Mouse (Mus musculus) neural tube, embryonic 14.5 days (tissue): ENCODE measurements around the gene Map3k9. TPM values are rescaled to one million over a fixed set of nuclear protein-coding genes. Genes with fewer than 3 reads are reported as not detected.

ENCODE experiments used
- ATAC-seq: fragments of 200-750 bp; cut with Nextera tagmentation; 2 replicates; pipeline ENCODE4 v1.8.0; 2017; ENCODE audit warnings: low read depth, mild to moderate bottlenecking, moderate TSS enrichment, moderate library complexity
- H3K27ac ChIP-seq: fragments of 300-500 bp; sonication (generic); 2 replicates; pipeline ENCODE4 v1.5.1; 2014; ENCODE audit warnings: low read depth, mild to moderate bottlenecking, control low read depth, low read length, moderate library complexity, mixed read lengths
- H3K27me3 ChIP-seq: fragments of 300-500 bp; sonication (generic); 2 replicates; pipeline ENCODE4 v1.6.1; 2014; ENCODE audit warnings: low read length; ENCODE audit not compliant: control insufficient read depth, insufficient read depth
- H3K36me3 ChIP-seq: fragments of 300-500 bp; sonication (generic); 2 replicates; pipeline ENCODE4 v1.6.1; 2014; ENCODE audit warnings: low read length, mixed read lengths; ENCODE audit not compliant: control insufficient read depth, insufficient read depth
- H3K4me1 ChIP-seq: fragments of 300-500 bp; sonication (generic); 2 replicates; pipeline ENCODE4 v1.6.1; 2014; ENCODE audit warnings: low read length; ENCODE audit not compliant: control insufficient read depth, insufficient read depth
- H3K4me2 ChIP-seq: fragments of 300-500 bp; sonication (generic); 2 replicates; pipeline ENCODE4 v1.6.1; 2014; ENCODE audit warnings: mild to moderate bottlenecking, low read depth, low read length, control low read depth
- H3K4me3 ChIP-seq: fragments of 300-500 bp; sonication (generic); 2 replicates; pipeline ENCODE4 v1.5.1; 2014; ENCODE audit warnings: low read depth, low read length, control low read depth, mixed read lengths
- H3K9ac ChIP-seq: fragments of 300-500 bp; sonication (generic); replicated peaks from 2 replicates; pipeline ENCODE4 v1.6.1; 2014; ENCODE audit warnings: low read depth, mild to moderate bottlenecking, control low read depth, low read length, mixed read lengths
- H3K9me3 ChIP-seq: fragments of 300-500 bp; sonication (generic); 2 replicates; pipeline ENCODE4 v1.6.1; 2016; ENCODE audit warnings: low read length; ENCODE audit not compliant: control insufficient read depth
- WGBS: fragments of 180-500 bp; shearing (Covaris S2); extraction: QIAGEN DNeasy Blood & Tissue Kit; methylation state at CpG from one replicate; pipeline ENCODE4 v1.1.7; 2014; 5-methylcytosine and 5-hydroxymethylcytosine counted together
- polyA plus RNA-seq: library from polyadenylated mRNA; unstranded; fragments of >200 nt; fragmentation: Nextera tagmentation; extraction: Ambion mirVana; gene quantifications from 2 replicates; pipeline ENCODE4 v1.2.1, GENCODE M21; 2014

Map3k9 gene
- polyA plus RNA-seq, 1 experiment from 2014 or later, result 14.2 TPM

GRCm38 (mm10) chr12:81702903-81703302 is 78.1 kb downstream of the Map3k9 start:
- Histone ChIP-seq H3K4me1 (no peaks in the 10 kb centered on the region), H3K4me3 (no peak overlapping the region), H3K36me3 (no peaks in the 10 kb centered on the region), H3K9me3 (peaks cover 1% of the 10 kb centered on the region; the same call in 1 of the 2 replicates), H3K9ac (no peak overlapping the region), H3K4me2 (no peak overlapping the region), H3K27ac (no peak overlapping the region), H3K27me3 (no peaks in the 10 kb centered on the region)
- 3% methylated on average over 1 of the region's 1 CpGs for WGBS
- ATAC-seq, result no peak

- Histone ChIP-seq H3K9ac (no peak overlapping the region), H3K4me2 (no peak overlapping the region), H3K27ac (no peak overlapping the region), H3K9me3 (no peaks in the 10 kb centered on the region), H3K27me3 (no peaks in the 10 kb centered on the region), H3K4me1 (no peaks in the 10 kb centered on the region), H3K36me3 (no peaks in the 10 kb centered on the region), H3K4me3 (no peak overlapping the region)
- 73% methylated on average over 4 of the region's 4 CpGs for WGBS
- ATAC-seq, result no peak
Observed at GRCm38 (mm10) chr12:81698011-81698410, 83.0 kb downstream of the Map3k9 start.

GRCm38 (mm10) chr12:81691177-81691730 is 89.7 kb downstream of the Map3k9 start:
- H3K9me3 ChIP-seq, result no peaks in the 10 kb centered on the region
- H3K4me3 ChIP-seq, result no peak overlapping the region
- H3K9ac ChIP-seq, result no peak overlapping the region
- ATAC-seq, result no peak
- no peak overlapping the region for H3K27ac ChIP-seq
- H3K27me3 ChIP-seq, result no peaks in the 10 kb centered on the region
- 63% methylated on average over 8 of the region's 8 CpGs for WGBS
- H3K4me1 ChIP-seq, result no peaks in the 10 kb centered on the region
- H3K4me2 ChIP-seq, result no peak overlapping the region
- no peaks in the 10 kb centered on the region for H3K36me3 ChIP-seq

GRCm38 (mm10) chr12:81690751-81691150 is 90.2 kb downstream of the Map3k9 start:
- 90% methylated on average over 7 of the region's 7 CpGs for WGBS
- no peaks in the 10 kb centered on the region for H3K4me1 ChIP-seq
- no peaks in the 10 kb centered on the region for H3K36me3 ChIP-seq
- H3K9ac ChIP-seq, result no peak overlapping the region
- no peak overlapping the region for H3K4me2 ChIP-seq
- no peaks in the 10 kb centered on the region for H3K9me3 ChIP-seq
- no peak for ATAC-seq
- no peak overlapping the region for H3K27ac ChIP-seq
- no peaks in the 10 kb centered on the region for H3K27me3 ChIP-seq
- no peak overlapping the region for H3K4me3 ChIP-seq

- H3K9ac ChIP-seq, result no peak overlapping the region
- H3K4me3 ChIP-seq, result no peak overlapping the region
- H3K9me3 ChIP-seq, result no peaks in the 10 kb centered on the region
- 94% methylated on average over 15 of the region's 15 CpGs for WGBS
- no peaks in the 10 kb centered on the region for H3K27me3 ChIP-seq
- H3K4me1 ChIP-seq, result no peaks in the 10 kb centered on the region
- no peaks in the 10 kb centered on the region for H3K36me3 ChIP-seq
- H3K27ac ChIP-seq, result no peak overlapping the region
- no peak overlapping the region for H3K4me2 ChIP-seq
- no peak for ATAC-seq
Observed at GRCm38 (mm10) chr12:81690111-81690510, 90.9 kb downstream of the Map3k9 start.

GRCm38 (mm10) chr12:81689505-81690056 is 91.4 kb downstream of the Map3k9 start:
- Histone ChIP-seq H3K27ac (no peak overlapping the region), H3K9ac (no peak overlapping the region), H3K36me3 (no peaks in the 10 kb centered on the region), H3K4me1 (no peaks in the 10 kb centered on the region), H3K27me3 (no peaks in the 10 kb centered on the region), H3K9me3 (no peaks in the 10 kb centered on the region), H3K4me2 (no peak overlapping the region), H3K4me3 (no peak overlapping the region)
- ATAC-seq, result no peak
- WGBS, result 52% methylated on average over 4 of the region's 4 CpGs

GRCm38 (mm10) chr12:81688537-81688936 is 92.4 kb downstream of the Map3k9 start:
- Histone ChIP-seq H3K27me3 (no peaks in the 10 kb centered on the region), H3K4me2 (no peak overlapping the region), H3K4me3 (no peak overlapping the region), H3K27ac (no peak overlapping the region), H3K9me3 (no peaks in the 10 kb centered on the region), H3K36me3 (no peaks in the 10 kb centered on the region), H3K9ac (no peak overlapping the region), H3K4me1 (no peaks in the 10 kb centered on the region)
- 83% methylated on average over 4 of the region's 4 CpGs for WGBS
- ATAC-seq, result no peak

GRCm38 (mm10) chr12:81687873-81688272 is 93.1 kb downstream of the Map3k9 start:
- Histone ChIP-seq H3K9me3 (no peaks in the 10 kb centered on the region), H3K9ac (no peak overlapping the region), H3K27me3 (no peaks in the 10 kb centered on the region), H3K4me3 (no peak overlapping the region), H3K27ac (no peak overlapping the region), H3K4me1 (no peaks in the 10 kb centered on the region), H3K4me2 (no peak overlapping the region), H3K36me3 (no peaks in the 10 kb centered on the region)
- no peak for ATAC-seq
- WGBS, result 83% methylated on average over 5 of the region's 5 CpGs

GRCm38 (mm10) chr12:81686406-81687117 is 94.4 kb downstream of the Map3k9 start:
- no peak overlapping the region for H3K9ac ChIP-seq

More at GRCm38 (mm10) chr12:81686406-81687117, 94.4 kb downstream of the Map3k9 start:
- no peak overlapping the region for H3K4me2 ChIP-seq
- no peak overlapping the region for H3K4me3 ChIP-seq
- WGBS, result 35% methylated on average over 12 of the region's 12 CpGs
- no peak overlapping the region for H3K27ac ChIP-seq
- peak; percentile 82 for ATAC-seq
- H3K27me3 ChIP-seq, result no peaks in the 10 kb centered on the region
- no peaks in the 10 kb centered on the region for H3K9me3 ChIP-seq
- no peaks in the 10 kb centered on the region for H3K4me1 ChIP-seq
- H3K36me3 ChIP-seq, result no peaks in the 10 kb centered on the region
